Mouse (Mus musculus) intestine, embryonic 15.5 days (tissue): ENCODE measurements around the gene Camta2. TPM values are rescaled to one million over a fixed set of nuclear protein-coding genes. Genes with fewer than 3 reads are reported as not detected.
A peak's percentile ranks its signal among the peaks of the same experiment; 100 is the strongest.

Source experiments
- ATAC-seq: fragments of 200-750 bp; cut with Nextera tagmentation; 2 replicates; pipeline ENCODE4 v1.8.0; 2017; ENCODE audit warnings: moderate TSS enrichment, moderate library complexity
- H3K27ac ChIP-seq: fragments of 300-500 bp; sonication (generic); 2 replicates; pipeline ENCODE4 v1.5.1; 2015; ENCODE audit warnings: mild to moderate bottlenecking, inconsistent platforms
- H3K27me3 ChIP-seq: fragments of 300-500 bp; sonication (generic); replicated peaks from 2 replicates; pipeline ENCODE4 v1.6.1; 2015; ENCODE audit warnings: inconsistent platforms
- H3K36me3 ChIP-seq: fragments of 300-500 bp; sonication (generic); 2 replicates; pipeline ENCODE4 v1.6.1; 2015; ENCODE audit warnings: inconsistent platforms
- H3K4me1 ChIP-seq: fragments of 300-500 bp; sonication (generic); replicated peaks from 2 replicates; pipeline ENCODE4 v1.6.1; 2015; ENCODE audit warnings: inconsistent platforms
- H3K4me2 ChIP-seq: fragments of 300-500 bp; sonication (generic); replicated peaks from 2 replicates; pipeline ENCODE4 v1.6.1; 2015; ENCODE audit warnings: mild to moderate bottlenecking, inconsistent platforms
- H3K4me3 ChIP-seq: fragments of 300-500 bp; sonication (generic); replicated peaks from 2 replicates; pipeline ENCODE4 v1.5.1; 2015; ENCODE audit warnings: inconsistent platforms
- H3K9ac ChIP-seq: fragments of 300-500 bp; sonication (generic); 2 replicates; pipeline ENCODE4 v1.6.1; 2015; ENCODE audit warnings: inconsistent platforms
- H3K9me3 ChIP-seq: fragments of 300-500 bp; sonication (generic); 2 replicates; pipeline ENCODE4 v1.6.1; 2016; ENCODE audit warnings: inconsistent platforms
- WGBS: fragments of 180-500 bp; shearing (Covaris S2); methylation state at CpG from one replicate; pipeline ENCODE4 v1.1.7; 2015; 5-methylcytosine and 5-hydroxymethylcytosine counted together
- polyA plus RNA-seq: library from polyadenylated mRNA; unstranded; fragments of >200 nt; fragmentation: Nextera tagmentation; extraction: Ambion mirVana; gene quantifications from 2 replicates; pipeline ENCODE4 v1.2.1, GENCODE M21; 2015

Camta2 gene
- polyA plus RNA-seq, 1 experiment from 2014 or later: 12.1 TPM

DNA sequence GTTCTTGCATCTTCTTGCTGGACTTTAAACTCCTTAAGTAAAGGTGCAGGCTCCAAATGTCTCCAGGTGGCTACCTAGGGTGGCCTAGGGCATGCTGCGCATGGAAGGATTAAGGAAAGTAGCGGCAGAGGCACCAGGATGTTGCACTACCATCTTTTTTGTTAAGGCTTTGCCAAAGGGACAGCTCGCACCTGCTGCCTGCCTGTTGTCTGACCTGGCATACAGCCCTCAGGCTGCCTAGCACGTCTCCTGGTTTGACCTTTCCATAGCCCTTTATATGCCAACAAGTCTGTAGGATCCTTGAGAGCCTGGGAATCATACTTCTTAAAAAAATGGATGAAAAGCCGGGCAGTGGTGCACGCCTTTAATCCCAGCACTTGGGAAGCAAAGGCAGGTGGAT lies 44.9 kb downstream of the Camta2 start:
- no peak for ATAC-seq
- WGBS: 93% methylated on average over 6 of the region's 6 CpGs
- no peaks in the 10 kb centered on the region for H3K27me3 ChIP-seq

GRCm38 (mm10) chr11:70641241-70641640 lies 46.7 kb downstream of the Camta2 start:
- Histone ChIP-seq H3K9me3 (no peaks in the 10 kb centered on the region), H3K9ac (no peak overlapping the region), H3K27ac (no peak overlapping the region), H3K4me2 (no peak overlapping the region), H3K27me3 (no peaks in the 10 kb centered on the region), H3K4me1 (peaks cover 11% of the 10 kb centered on the region), H3K4me3 (no peak overlapping the region), H3K36me3 (peaks cover 8% of the 10 kb centered on the region)
- ATAC-seq: no peak
- 82% methylated on average over 7 of the region's 7 CpGs for WGBS

More for the DNA sequence above, 44.9 kb downstream of the Camta2 start:
- peaks cover 12% of the 10 kb centered on the region for H3K4me1 ChIP-seq
- H3K4me2 ChIP-seq: no peak overlapping the region
- H3K4me3 ChIP-seq: no peak overlapping the region
- no peaks in the 10 kb centered on the region for H3K9me3 ChIP-seq
- H3K36me3 ChIP-seq: peaks cover 8% of the 10 kb centered on the region
- H3K9ac ChIP-seq: no peak overlapping the region
- H3K27ac ChIP-seq: no peak overlapping the region

- Histone ChIP-seq H3K4me3 (no peak overlapping the region), H3K4me2 (no peak overlapping the region), H3K4me1 (no peaks in the 10 kb centered on the region), H3K27ac (no peak overlapping the region), H3K27me3 (no peaks in the 10 kb centered on the region), H3K9me3 (no peaks in the 10 kb centered on the region), H3K9ac (no peak overlapping the region), H3K36me3 (peaks cover 8% of the 10 kb centered on the region)
- no peak for ATAC-seq
- 84% methylated on average over 8 of the region's 8 CpGs for WGBS
These were observed 47.9 kb downstream of the Camta2 start for GRCm38 (mm10) chr11:70639976-70640375.

DNA sequence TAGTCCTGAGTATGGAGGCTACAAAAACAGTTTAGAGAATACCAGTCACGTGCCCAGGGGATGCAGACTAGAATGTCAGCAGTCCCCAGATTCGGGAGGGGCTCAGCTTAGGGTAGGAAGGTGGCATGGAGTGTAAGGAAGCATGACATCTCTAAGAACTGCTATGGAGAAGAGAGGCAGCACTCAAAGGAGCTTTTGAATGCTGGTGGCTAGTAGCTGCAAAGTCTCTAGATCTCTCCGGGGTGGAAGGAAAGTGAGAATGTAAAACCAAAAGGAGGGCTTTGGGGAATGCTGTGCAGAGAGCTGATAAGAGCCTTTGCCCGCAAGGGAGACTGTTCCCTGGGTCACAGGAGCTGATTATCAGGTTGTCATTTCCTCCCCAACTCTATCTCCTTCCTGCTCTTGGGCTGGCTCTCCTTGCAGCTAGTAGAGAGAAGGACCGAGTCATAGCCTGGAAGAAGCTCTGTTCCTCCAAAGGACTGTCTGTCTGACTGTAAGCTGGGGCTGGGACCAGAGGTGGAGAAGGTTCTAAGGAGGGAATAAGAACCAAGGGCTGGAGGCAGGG lies 49.1 kb downstream of the Camta2 start, which contains the start of gene Gp1ba:
Gene Gp1ba (plus strand): TSS at position 409 of the 565 bp plus-strand sequence.
- 28% methylated on average over 5 of the region's 5 CpGs for WGBS
- H3K4me1 ChIP-seq: no peaks in the 10 kb centered on the region
- H3K27me3 ChIP-seq: no peaks in the 10 kb centered on the region
- peak; percentile 31; the same call in 1 of the 2 replicates for ATAC-seq
- no peak within 1 kb of the TSS for H3K27ac ChIP-seq
- no peaks in the 10 kb centered on the region for H3K9me3 ChIP-seq
- no peak within 1 kb of the TSS for H3K4me3 ChIP-seq
- H3K36me3 ChIP-seq: no peaks in the 10 kb centered on the region
- H3K4me2 ChIP-seq: no peak within 1 kb of the TSS
- no peak within 1 kb of the TSS for H3K9ac ChIP-seq

DNA sequence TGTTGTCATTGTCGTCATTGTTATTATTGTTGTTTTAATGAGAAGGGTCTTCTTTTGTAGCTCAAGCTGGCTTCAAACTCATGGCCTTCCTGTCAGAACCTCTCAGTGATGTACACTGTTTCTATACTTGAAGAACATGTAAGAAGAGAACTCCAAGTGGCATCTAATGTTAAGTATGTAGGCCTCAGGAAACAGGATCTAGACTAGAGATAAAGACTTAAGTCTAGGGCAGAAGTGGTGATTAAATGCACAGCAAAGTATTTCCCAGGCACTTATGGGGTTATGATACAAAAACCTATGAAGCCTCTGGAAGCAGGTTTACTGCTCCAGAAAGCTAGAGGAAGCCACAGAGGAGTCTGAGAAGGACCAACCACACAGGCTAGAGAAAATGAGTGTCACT lies 49.6 kb downstream of the Camta2 start:
- H3K27ac ChIP-seq: no peak overlapping the region
- H3K4me1 ChIP-seq: no peaks in the 10 kb centered on the region
- no peak overlapping the region for H3K4me3 ChIP-seq
- 81% methylated on average over 1 of the region's 1 CpGs for WGBS
- no peak overlapping the region for H3K9ac ChIP-seq
- no peaks in the 10 kb centered on the region for H3K9me3 ChIP-seq
- no peak for ATAC-seq
- no peaks in the 10 kb centered on the region for H3K36me3 ChIP-seq
- H3K4me2 ChIP-seq: no peak overlapping the region
- H3K27me3 ChIP-seq: no peaks in the 10 kb centered on the region

GRCm38 (mm10) chr11:70637764-70638163 lies 50.1 kb downstream of the Camta2 start:
- no peaks in the 10 kb centered on the region for H3K36me3 ChIP-seq
- no peak overlapping the region for H3K4me3 ChIP-seq
- WGBS: 77% methylated on average over 1 of the region's 1 CpGs
- H3K9ac ChIP-seq: no peak overlapping the region
- H3K9me3 ChIP-seq: no peaks in the 10 kb centered on the region
- H3K27ac ChIP-seq: no peak overlapping the region
- ATAC-seq: no peak
- no peaks in the 10 kb centered on the region for H3K27me3 ChIP-seq
- no peak overlapping the region for H3K4me2 ChIP-seq
- no peaks in the 10 kb centered on the region for H3K4me1 ChIP-seq

DNA sequence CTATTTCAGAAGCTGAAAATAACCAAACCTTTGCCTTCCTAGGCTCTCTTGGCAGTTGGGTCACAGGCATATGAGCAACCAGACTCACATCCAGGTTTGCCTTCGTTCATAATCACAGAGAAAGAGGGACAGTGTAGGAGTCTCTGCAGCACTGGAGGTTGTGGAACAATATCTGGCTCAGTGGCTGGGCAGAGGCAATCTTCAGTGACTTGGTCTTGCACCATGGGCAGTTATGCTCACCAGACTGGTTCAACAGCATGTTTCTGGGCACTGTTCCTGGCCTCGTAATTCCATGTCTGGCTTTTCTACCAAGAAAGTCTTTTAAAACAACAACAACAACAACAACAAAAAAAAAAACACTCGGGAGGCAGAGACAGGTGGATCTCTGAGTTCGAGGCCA lies 52.3 kb downstream of the Camta2 start:
- Histone ChIP-seq H3K4me1 (no peaks in the 10 kb centered on the region), H3K9me3 (no peaks in the 10 kb centered on the region), H3K4me3 (no peak overlapping the region), H3K4me2 (no peak overlapping the region), H3K36me3 (no peaks in the 10 kb centered on the region), H3K9ac (no peak overlapping the region), H3K27ac (no peak overlapping the region), H3K27me3 (no peaks in the 10 kb centered on the region)
- 80% methylated on average over 4 of the region's 4 CpGs for WGBS
- ATAC-seq: no peak

GRCm38 (mm10) chr11:70630129-70630528 lies 57.8 kb downstream of the Camta2 start:
- Histone ChIP-seq H3K9ac (no peak overlapping the region), H3K4me3 (no peak overlapping the region), H3K9me3 (no peaks in the 10 kb centered on the region), H3K4me2 (no peak overlapping the region), H3K4me1 (no peaks in the 10 kb centered on the region), H3K27ac (no peak overlapping the region), H3K36me3 (no peaks in the 10 kb centered on the region), H3K27me3 (no peaks in the 10 kb centered on the region)
- 74% methylated on average over 7 of the region's 7 CpGs for WGBS
- peak; percentile 47; the same call in 1 of the 2 replicates for ATAC-seq

DNA sequence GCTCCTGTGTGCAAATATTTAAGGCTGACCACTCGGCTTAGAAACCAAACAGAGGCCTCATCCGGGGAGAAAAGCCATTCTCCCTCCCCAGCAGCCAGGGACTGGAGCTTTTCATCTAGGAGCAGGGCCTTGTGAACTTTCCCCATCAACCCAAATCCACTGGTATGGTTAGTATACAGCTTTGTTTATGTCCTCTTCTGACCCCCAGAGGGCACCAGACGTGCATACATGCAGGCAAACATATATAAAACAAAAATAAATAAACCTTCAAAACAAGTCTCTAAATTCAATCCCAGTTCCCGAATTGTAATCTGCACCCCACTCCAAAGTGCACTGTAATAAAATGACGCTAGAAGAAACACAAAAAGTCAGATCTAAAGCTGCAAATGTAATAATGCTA lies 58.3 kb downstream of the Camta2 start:
- no peaks in the 10 kb centered on the region for H3K27me3 ChIP-seq
- H3K9ac ChIP-seq: no peak overlapping the region
- no peak overlapping the region for H3K27ac ChIP-seq
- H3K4me2 ChIP-seq: no peak overlapping the region
- no peaks in the 10 kb centered on the region for H3K9me3 ChIP-seq
- no peak for ATAC-seq
- 48% methylated on average over 5 of the region's 5 CpGs for WGBS
- H3K36me3 ChIP-seq: no peaks in the 10 kb centered on the region
- no peaks in the 10 kb centered on the region for H3K4me1 ChIP-seq
- no peak overlapping the region for H3K4me3 ChIP-seq

- Histone ChIP-seq H3K9me3 (no peaks in the 10 kb centered on the region), H3K27me3 (no peaks in the 10 kb centered on the region), H3K27ac (no peak overlapping the region), H3K4me1 (no peaks in the 10 kb centered on the region), H3K4me3 (no peak overlapping the region), H3K9ac (no peak overlapping the region), H3K4me2 (no peak overlapping the region), H3K36me3 (no peaks in the 10 kb centered on the region)
- ATAC-seq: no peak
- WGBS: 60% methylated on average over 2 of the region's 2 CpGs
These were observed 59.5 kb downstream of the Camta2 start for GRCm38 (mm10) chr11:70628431-70628830.

GRCm38 (mm10) chr11:70626877-70627276 lies 61.0 kb downstream of the Camta2 start:
- no peaks in the 10 kb centered on the region for H3K27me3 ChIP-seq
- H3K9me3 ChIP-seq: no peaks in the 10 kb centered on the region
- no peak overlapping the region for H3K4me3 ChIP-seq
- H3K4me2 ChIP-seq: no peak overlapping the region
- H3K4me1 ChIP-seq: peaks cover 3% of the 10 kb centered on the region; the same call in 1 of the 2 replicates
- H3K36me3 ChIP-seq: no peaks in the 10 kb centered on the region
- H3K27ac ChIP-seq: no peak overlapping the region
- no peak for ATAC-seq
- no peak overlapping the region for H3K9ac ChIP-seq
- WGBS: 54% methylated on average over 4 of the region's 4 CpGs

DNA sequence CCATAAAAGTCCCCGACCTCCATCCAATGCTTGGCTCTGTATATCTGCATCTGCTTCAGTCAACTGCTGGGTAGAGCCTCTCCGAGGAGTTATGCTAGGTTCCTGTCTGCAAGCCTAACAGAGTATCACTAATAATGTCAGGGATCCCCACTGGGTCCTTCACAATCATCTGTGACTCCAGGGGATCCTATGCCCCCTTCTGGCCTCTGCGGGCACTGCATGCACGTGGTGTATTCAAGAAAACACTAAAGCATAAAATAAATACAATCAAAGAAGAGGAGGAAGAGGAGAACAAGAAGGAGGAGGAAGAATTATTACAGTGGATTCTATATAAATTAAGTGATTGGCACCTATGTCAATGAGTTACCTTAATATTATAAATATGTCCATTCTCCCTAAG lies 62.4 kb downstream of the Camta2 start:
- Histone ChIP-seq H3K4me1 (peaks cover 6% of the 10 kb centered on the region; the same call in 1 of the 2 replicates), H3K9ac (no peak overlapping the region), H3K4me2 (no peak overlapping the region), H3K27ac (no peak overlapping the region), H3K27me3 (no peaks in the 10 kb centered on the region), H3K36me3 (no peaks in the 10 kb centered on the region), H3K9me3 (no peaks in the 10 kb centered on the region), H3K4me3 (no peak overlapping the region)
- ATAC-seq: no peak
- 47% methylated on average over 4 of the region's 4 CpGs for WGBS

GRCm38 (mm10) chr11:70623053-70623742 lies 64.7 kb downstream of the Camta2 start:
- H3K27me3 ChIP-seq: no peaks in the 10 kb centered on the region
- no peak overlapping the region for H3K4me3 ChIP-seq
- H3K9me3 ChIP-seq: no peaks in the 10 kb centered on the region
- H3K9ac ChIP-seq: no peak overlapping the region
- 72% methylated on average over 10 of the region's 10 CpGs for WGBS
- no peaks in the 10 kb centered on the region for H3K36me3 ChIP-seq
- peaks cover 6% of the 10 kb centered on the region; the same call in 1 of the 2 replicates for H3K4me1 ChIP-seq
- peak; percentile 51 for ATAC-seq
- no peak overlapping the region for H3K27ac ChIP-seq
- H3K4me2 ChIP-seq: no peak overlapping the region; the same call in 1 of the 2 replicates
